Mouse (Mus musculus): Measurements from ENCODE around the gene Pus1.

The Pus1 gene

DNA sequence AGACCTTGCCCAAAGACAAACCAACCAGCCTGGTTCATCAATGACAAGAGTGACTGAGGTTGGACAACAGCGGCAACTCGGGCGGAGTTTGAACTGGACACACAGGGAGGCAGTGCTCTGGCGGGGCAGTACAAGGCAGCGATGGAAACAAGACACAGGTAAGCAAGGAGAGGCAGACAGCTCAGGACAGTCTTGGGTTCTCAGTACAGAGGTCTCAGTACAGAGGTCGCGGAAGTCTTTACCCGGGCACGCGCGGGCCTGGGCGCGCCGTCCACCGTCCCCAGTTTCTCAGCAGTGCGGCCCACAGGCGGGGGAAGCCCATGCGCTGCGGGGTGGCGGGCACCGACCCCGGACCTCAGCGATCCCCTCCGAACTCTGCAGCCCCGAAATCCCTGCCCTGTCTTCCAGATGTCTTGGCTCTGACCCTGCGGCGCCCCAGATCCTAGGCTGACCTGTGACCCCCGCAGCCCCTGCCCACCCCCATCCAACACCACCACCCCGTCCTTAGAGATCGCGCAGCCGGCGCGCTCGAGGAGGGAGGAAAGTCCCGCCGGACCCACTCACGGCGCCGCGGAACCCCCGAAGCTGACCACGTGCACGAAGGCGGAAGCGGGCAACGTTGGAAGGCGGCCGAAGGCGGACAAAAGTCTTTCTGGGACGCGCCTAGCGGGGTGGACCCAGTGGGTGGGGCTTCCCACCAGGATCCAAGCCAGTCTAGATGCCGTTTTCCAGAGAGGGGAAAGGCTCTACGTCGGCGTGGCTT, at the start of gene Pus1:
TSS of gene Pus1 (minus strand) at position 662 of the 763 bp plus-strand sequence.
- DNase-seq (ENCODE audit: low spot score in 2 of 2), result peak; percentile 87 to 89

DNA sequence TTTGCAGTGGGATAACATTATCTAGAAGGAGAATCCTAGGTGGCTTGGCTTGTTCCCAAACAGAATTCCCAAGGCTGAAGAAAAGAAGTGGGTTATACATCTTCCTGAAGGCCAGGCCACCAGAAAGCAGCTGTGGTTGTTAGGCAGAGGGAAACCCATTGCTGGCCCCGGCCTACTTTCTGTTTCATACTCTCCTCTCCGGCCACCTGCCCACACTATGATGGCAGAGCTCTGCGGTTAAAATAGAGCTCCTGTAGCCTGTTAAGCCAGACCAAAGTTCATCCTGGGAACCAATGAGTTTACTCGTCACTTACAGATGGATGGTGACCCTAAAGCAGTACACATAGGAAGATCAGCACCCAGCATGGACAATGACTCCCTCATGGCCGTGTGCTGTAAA, 47.1 kb upstream of the Pus1 start:
- no peak for DNase-seq (ENCODE audit: low spot score in 2 of 2)

- no peak for DNase-seq (ENCODE audit: low spot score in 2 of 2)
Measured at GRCm38 (mm10) chr5:110826781-110827495, 46.5 kb upstream of the Pus1 start.

- DNase-seq (ENCODE audit: low spot score in 2 of 2), result no peak
Measured at GRCm38 (mm10) chr5:110824421-110824820, 44.0 kb upstream of the Pus1 start.

- DNase-seq (ENCODE audit: low spot score in 2 of 2), result peak; percentile 100
Measured at GRCm38 (mm10) chr5:110809667-110810325, 29.3 kb upstream of the Pus1 start, which contains the start of gene Ulk1. Gene Ulk1 (minus strand): TSS chr5:110810097.

- peak in 1 of 2 experiments; percentile 20 for DNase-seq (ENCODE audit: low spot score in 2 of 2)
Measured at GRCm38 (mm10) chr5:110808821-110809666, 28.6 kb upstream of the Pus1 start.

- DNase-seq (ENCODE audit: low spot score in 2 of 2), result peak; percentile 91 to 94
Measured at GRCm38 (mm10) chr5:110808061-110808631, 27.7 kb upstream of the Pus1 start.

DNA sequence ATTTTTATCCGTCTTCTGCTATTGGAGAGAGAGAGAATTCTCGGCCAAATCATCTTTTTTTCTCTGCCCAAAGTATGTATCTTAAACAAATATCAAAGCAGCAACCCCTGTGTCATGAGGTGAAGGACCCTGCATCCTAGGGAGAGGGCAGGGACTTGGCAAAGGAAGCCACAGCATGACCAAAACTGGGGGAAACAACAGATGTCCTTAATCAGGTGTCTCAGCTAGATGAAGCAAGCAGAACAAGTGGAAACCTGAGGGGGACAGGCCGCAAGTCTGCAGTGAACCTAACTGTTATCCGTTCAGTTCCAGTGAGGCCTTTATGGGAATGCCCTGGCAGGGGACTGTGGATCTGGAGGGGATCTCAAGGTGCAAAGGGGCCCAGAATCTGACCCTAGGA, 27.0 kb upstream of the Pus1 start:
- no peak for DNase-seq (ENCODE audit: low spot score in 2 of 2)

DNA sequence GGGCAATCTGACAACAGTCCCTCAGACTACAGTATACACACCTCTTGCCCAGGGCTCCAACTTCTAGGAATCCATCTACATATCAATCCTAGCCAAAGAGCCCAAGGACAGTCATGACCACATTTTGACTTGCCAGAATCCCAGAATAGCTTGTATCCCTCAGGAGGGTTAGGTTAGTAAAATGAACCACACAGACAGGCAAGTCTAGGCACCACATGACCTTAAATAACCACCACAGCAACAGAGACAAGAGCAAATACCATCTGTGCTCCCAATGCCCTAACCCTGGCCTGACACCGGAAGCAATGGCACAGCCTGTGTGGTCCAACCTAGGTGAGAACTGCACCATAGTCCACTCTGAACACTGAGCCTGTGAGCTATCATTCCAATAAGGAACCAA, 26.2 kb upstream of the Pus1 start:
- no peak for DNase-seq (ENCODE audit: low spot score in 2 of 2)

- no peak for DNase-seq (ENCODE audit: low spot score in 2 of 2)
Measured at GRCm38 (mm10) chr5:110806154-110806553, 25.7 kb upstream of the Pus1 start.

DNA sequence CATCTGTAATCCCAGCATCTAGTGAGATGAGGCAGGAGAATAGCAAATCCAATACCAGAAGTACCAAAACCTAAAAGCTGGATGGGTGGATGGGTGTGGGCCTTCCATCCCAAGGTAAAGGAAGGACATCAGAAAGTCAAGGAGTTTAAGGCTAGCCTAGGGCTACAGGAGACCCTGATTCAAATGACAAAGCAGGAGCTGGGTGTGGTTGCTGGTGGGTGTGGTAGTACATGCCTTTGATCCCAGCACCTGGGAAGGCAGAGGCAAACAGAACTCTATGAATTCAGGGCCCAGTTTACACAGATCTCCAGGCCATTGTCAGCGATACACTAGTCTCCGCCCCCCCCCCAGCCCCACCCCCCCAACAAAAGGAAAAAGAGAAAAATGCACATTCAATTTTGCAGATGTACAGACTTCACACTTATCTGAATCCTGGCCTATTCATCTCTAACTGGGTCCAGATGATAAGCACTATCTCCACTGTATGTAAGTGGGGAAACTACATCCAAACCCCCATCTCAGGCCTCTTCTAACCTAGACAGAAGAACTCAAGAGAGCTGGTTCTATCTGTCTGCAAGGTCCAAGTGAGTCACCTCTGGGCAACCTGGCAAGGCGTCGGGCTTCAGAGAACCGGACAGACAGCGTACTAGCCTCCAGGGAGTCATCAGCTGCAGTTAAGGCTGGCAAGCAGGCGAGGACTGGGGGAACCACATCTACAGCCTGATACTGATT, 23.7 kb upstream of the Pus1 start:
- DNase-seq (ENCODE audit: low spot score in 2 of 2), result no peak

DNA sequence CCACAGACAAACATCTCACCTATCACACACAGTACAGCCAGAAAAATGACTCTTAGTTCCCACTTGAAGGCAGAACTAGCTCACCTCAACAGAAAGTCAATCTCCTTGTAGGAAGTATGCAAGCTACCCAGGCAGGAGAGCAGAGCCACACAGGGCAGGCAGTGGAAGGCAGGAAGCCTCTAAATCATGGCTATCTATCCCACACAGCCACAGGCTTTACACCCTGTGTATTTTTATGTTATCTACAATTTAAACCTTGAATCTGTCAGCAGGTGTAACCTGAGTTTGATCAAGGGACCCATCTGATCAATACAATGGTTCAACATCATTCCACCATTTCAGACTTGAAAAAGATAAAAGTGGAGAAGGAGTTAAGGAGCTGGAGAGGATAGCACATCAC, 22.4 kb upstream of the Pus1 start:
- DNase-seq (ENCODE audit: low spot score in 2 of 2), result no peak

DNA sequence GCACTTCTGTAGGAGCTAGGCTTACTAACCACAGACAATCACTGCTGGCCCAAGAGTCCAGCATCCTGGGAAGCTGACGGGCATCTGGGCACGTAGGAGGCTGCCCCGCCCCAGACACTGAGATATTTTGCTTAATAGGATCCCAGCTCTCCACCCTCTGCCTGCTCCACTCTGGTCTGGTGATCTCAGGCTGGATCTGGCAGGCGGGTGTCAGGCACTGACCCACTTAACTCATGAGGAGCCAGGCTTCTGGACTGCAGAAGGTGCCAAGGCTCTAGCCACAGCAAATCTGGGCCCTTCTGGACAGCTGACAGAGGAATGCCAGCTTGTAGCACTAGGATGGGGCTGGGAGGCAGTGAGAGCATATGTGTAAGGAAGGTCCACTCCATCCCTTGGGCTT, 21.7 kb upstream of the Pus1 start:
- no peak for DNase-seq (ENCODE audit: low spot score in 2 of 2)

GRCm38 (mm10) chr5:110801036-110801624, 20.7 kb upstream of the Pus1 start:
- no peak for DNase-seq (ENCODE audit: low spot score in 2 of 2)

- no peak for DNase-seq (ENCODE audit: low spot score in 2 of 2)
Measured at GRCm38 (mm10) chr5:110797696-110798095, 17.2 kb upstream of the Pus1 start.

- DNase-seq (ENCODE audit: low spot score in 2 of 2), result no peak
Measured at GRCm38 (mm10) chr5:110794363-110794762, 13.9 kb upstream of the Pus1 start.

DNA sequence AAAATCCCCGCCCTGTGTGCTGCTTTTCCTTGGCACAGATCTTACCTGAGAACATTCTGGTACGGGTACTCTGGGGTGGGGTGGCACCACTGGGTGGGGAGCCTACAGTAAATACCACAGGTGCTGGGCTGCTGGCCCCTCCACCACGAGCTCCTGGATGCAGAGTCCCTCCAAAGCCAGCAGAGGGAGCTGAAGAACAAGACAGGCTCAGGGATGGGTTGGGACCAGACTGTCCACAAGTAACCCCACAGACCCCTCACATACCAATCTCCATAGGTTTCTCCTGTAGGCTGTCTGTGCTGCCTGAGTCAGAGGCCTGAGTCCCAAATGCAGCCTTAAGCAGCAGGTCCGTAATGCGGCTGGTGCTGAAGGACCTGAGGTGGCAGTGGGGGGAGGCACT, 8.2 kb upstream of the Pus1 start:
- peak; percentile 26 to 54 for DNase-seq (ENCODE audit: low spot score in 2 of 2)

DNA sequence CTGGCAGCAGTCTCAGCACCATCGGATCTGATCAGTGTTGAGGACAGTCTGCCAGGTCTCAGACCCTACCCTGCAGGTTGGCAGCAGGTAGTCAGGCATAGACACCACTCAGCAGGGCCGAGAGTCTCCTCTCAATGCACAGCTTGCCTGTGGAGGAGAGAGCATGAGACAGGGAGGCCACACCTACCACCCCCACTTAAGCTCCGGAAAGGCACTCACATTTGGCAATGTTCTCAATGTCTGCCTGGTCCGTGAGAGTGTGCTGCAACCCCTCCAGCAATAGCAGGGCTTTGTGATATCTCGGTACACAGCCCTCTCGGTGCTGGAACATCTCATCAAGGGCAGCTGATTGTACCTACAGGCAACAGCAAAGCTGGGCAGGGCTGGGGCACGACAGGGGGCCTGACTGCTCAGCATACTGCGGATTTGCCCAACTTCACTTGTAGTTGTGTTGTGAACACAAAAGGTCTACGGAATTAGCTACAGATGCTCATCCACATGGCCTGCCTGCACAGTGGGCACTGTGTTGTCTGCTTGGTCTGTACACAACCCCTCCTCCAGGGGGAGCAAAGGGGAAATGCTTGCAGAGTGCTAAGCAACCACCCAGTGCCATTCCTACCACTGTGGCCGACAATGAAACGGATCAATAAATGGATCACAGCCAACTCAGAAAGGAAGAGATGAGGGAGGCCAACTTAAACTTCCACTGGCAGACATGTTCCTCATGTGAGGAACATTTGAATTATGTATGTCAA, 5.8 kb upstream of the Pus1 start:
- DNase-seq (ENCODE audit: low spot score in 2 of 2), result no peak

- no peak for DNase-seq (ENCODE audit: low spot score in 2 of 2)
Measured at GRCm38 (mm10) chr5:110783150-110783549, 2.7 kb upstream of the Pus1 start.
